Mouse (Mus musculus) 416B (cell line): ENCODE data around the gene Sspn.

Experiments
- DNase-seq: peaks from one replicate; pipeline ENCODE4 v3.0.0; 2011; ENCODE audit warnings: low read depth

Sspn gene

DNA sequence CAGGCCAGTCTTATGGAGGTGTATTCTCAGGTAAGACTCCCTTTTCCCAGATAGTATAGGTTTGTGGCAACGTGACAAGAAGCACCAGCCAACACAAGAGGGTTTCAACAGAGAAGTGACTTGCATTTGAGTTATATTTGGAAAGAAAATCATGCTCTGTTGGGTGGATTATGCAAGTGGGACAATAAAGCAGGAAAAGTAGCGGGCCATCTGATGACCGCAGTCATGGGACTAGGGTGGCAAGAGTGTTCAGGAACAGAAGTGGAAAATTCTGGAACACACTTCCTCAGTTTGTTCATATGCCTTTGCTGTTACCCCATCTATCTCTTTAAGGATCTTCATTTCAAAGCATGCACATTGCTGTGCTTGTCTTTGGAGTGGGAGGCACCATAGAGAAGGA is 82.9 kb downstream of the Sspn start:
- DNase-seq, result no peak
